Mouse (Mus musculus) liver, embryonic 13.5 days (tissue): Measurements from ENCODE around the gene Tpo. TPM values are rescaled to one million over a fixed set of nuclear protein-coding genes. Genes with fewer than 3 reads are reported as not detected.

Experiments
- ATAC-seq: fragments of 200-750 bp; cut with Nextera tagmentation; 2 replicates; pipeline ENCODE4 v1.8.0; 2017; ENCODE audit warnings: low read depth, mild to moderate bottlenecking, moderate number of reproducible peaks, moderate library complexity
- DNase-seq: peaks from one replicate; pipeline ENCODE4 v3.0.0; 2022
- H3K27ac ChIP-seq: fragments of 300-500 bp; sonication (generic); 2 replicates; pipeline ENCODE4 v1.5.1; 2015; ENCODE audit warnings: moderate library complexity, mild to moderate bottlenecking, inconsistent platforms
- H3K27me3 ChIP-seq: fragments of 300-500 bp; sonication (generic); 2 replicates; pipeline ENCODE4 v1.6.1; 2015; ENCODE audit warnings: mild to moderate bottlenecking, inconsistent platforms
- H3K36me3 ChIP-seq: fragments of 300-500 bp; sonication (generic); 2 replicates; pipeline ENCODE4 v1.6.1; 2015; ENCODE audit warnings: mild to moderate bottlenecking, inconsistent platforms
- H3K4me1 ChIP-seq: fragments of 300-500 bp; sonication (generic); replicated peaks from 2 replicates; pipeline ENCODE4 v1.6.1; 2015; ENCODE audit warnings: inconsistent platforms
- H3K4me2 ChIP-seq: fragments of 300-500 bp; sonication (generic); 2 replicates; pipeline ENCODE4 v1.6.1; 2015; ENCODE audit warnings: inconsistent platforms, mild to moderate bottlenecking, moderate library complexity
- H3K4me3 ChIP-seq: fragments of 300-500 bp; sonication (generic); replicated peaks from 2 replicates; pipeline ENCODE4 v1.5.1; 2015; ENCODE audit warnings: mild to moderate bottlenecking, inconsistent platforms
- H3K9ac ChIP-seq: fragments of 300-500 bp; sonication (generic); 2 replicates; pipeline ENCODE4 v1.6.1; 2015; ENCODE audit warnings: mild to moderate bottlenecking, inconsistent platforms
- H3K9me3 ChIP-seq: fragments of 300-500 bp; sonication (generic); replicated peaks from 2 replicates; pipeline ENCODE4 v1.6.1; 2016; ENCODE audit warnings: inconsistent platforms
- WGBS: fragments of 180-500 bp; shearing (Covaris S2); methylation state at CpG from one replicate; pipeline ENCODE4 v1.1.7; 2015; ENCODE audit not compliant: insufficient replicate concordance; 5-methylcytosine and 5-hydroxymethylcytosine counted together
- polyA plus RNA-seq: library from polyadenylated mRNA; unstranded; fragments of >200 nt; fragmentation: Nextera tagmentation; extraction: Ambion mirVana; gene quantifications from 2 replicates; pipeline ENCODE4 v1.2.1, GENCODE M21; 2015

Gene Tpo
- polyA plus RNA-seq, 1 experiment from 2014 or later = not detected

GRCm38 (mm10) chr12:30142085-30142484 is 9.7 kb upstream of the Tpo start:
- Histone ChIP-seq H3K27ac (no peak overlapping the region), H3K4me1 (no peaks in the 10 kb centered on the region), H3K4me3 (no peak overlapping the region), H3K4me2 (no peak overlapping the region), H3K27me3 (no peaks in the 10 kb centered on the region), H3K9ac (no peak overlapping the region), H3K9me3 (no peaks in the 10 kb centered on the region), H3K36me3 (no peaks in the 10 kb centered on the region)
- DNase-seq (no peak), ATAC-seq (no peak)
- 41% methylated on average over 3 of the region's 3 CpGs for whole genome bisulfite sequencing

DNA sequence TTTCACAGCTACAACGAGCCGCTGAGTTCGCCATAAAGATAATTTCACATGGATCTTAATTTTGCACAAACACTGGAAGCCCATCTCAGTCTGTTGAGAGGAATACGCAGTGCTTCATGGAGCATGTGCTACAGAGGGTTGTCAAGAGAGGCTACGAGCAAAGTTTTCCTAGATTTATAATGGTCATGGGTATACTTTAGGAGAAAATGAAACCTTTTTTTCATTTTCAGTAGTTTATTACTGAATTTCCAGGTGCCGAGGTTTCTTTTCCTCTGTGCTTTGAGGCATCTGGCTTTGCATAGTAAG is 3.1 kb downstream of the Tpo start:
- Histone ChIP-seq H3K27me3 (no peaks in the 10 kb centered on the region), H3K4me2 (no peak overlapping the region), H3K4me1 (no peaks in the 10 kb centered on the region), H3K27ac (no peak overlapping the region), H3K36me3 (no peaks in the 10 kb centered on the region), H3K9me3 (no peaks in the 10 kb centered on the region), H3K9ac (no peak overlapping the region), H3K4me3 (no peak overlapping the region)
- WGBS = 63% methylated on average over 6 of the region's 6 CpGs
- DNase-seq (no peak), ATAC-seq (no peak)

- no peak for DNase-seq
- H3K4me1 ChIP-seq = no peaks in the 10 kb centered on the region
- 52% methylated on average over 7 of the region's 7 CpGs for WGBS
- H3K9me3 ChIP-seq = no peaks in the 10 kb centered on the region
- no peak overlapping the region for H3K4me2 ChIP-seq
- ATAC-seq = no peak
- H3K36me3 ChIP-seq = no peaks in the 10 kb centered on the region
- no peak overlapping the region for H3K4me3 ChIP-seq
- H3K27me3 ChIP-seq = no peaks in the 10 kb centered on the region
- no peak overlapping the region for H3K27ac ChIP-seq
- H3K9ac ChIP-seq = no peak overlapping the region
Measured at GRCm38 (mm10) chr12:30128561-30129410, 3.6 kb downstream of the Tpo start.

DNA sequence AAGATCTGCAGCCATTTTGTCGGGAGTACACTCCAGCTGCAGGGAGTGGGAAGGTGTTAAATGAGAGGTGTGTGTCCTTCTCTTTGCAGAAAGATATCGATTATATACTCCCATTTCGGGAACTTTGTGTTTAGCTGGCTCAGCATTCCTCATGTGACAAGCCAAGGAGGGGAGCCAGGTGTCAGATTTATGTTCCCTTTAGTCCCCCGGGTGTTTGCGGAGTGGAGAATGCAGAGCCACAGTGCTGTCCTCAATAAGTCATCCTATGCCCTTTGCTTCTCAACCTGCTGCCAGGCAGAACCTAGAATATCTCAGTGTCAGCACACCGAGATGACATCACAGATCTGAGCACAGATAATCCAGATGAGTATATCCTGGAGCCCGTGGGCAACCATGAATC is 10.1 kb downstream of the Tpo start:
- ATAC-seq (no peak), DNase-seq (no peak)
- Histone ChIP-seq H3K4me3 (no peak overlapping the region), H3K27me3 (no peaks in the 10 kb centered on the region), H3K27ac (no peak overlapping the region), H3K9ac (no peak overlapping the region), H3K4me1 (no peaks in the 10 kb centered on the region), H3K36me3 (no peaks in the 10 kb centered on the region), H3K4me2 (no peak overlapping the region), H3K9me3 (no peaks in the 10 kb centered on the region)
- WGBS = 59% methylated on average over 7 of the region's 7 CpGs

DNA sequence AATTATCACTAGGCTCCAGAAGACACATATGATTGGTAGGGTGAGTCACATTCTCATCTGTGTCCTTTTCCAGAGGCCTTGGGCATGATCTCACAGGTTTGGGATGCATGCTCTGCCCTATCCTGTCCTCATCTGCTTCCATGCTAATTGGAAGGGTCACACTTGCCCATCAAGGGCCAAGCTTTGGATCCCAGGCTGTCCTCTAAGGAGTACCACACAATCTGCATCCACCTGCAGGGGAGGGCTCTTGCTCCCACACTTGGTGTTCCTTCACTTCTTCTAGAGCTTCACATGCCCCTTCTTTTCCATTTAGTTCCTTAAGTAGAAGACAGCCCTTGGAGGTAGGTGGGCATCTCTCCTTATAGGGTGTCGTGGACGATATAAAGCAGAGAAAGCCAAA is 20.2 kb downstream of the Tpo start:
- Histone ChIP-seq H3K4me1 (no peaks in the 10 kb centered on the region), H3K27me3 (no peaks in the 10 kb centered on the region), H3K9ac (no peak overlapping the region), H3K36me3 (no peaks in the 10 kb centered on the region), H3K4me3 (no peak overlapping the region), H3K4me2 (no peak overlapping the region), H3K9me3 (no peaks in the 10 kb centered on the region; the same call in 1 of the 2 replicates), H3K27ac (no peak overlapping the region)
- ATAC-seq = no peak
- no peak for DNase-seq
- WGBS = 57% methylated on average over 2 of the region's 2 CpGs

GRCm38 (mm10) chr12:30109646-30110605 is 22.5 kb downstream of the Tpo start:
- Histone ChIP-seq H3K9ac (no peak overlapping the region), H3K4me2 (no peak overlapping the region), H3K36me3 (no peaks in the 10 kb centered on the region), H3K4me3 (no peak overlapping the region), H3K27me3 (no peaks in the 10 kb centered on the region), H3K4me1 (no peaks in the 10 kb centered on the region), H3K9me3 (no peaks in the 10 kb centered on the region), H3K27ac (no peak overlapping the region)
- ATAC-seq = no peak
- no peak for DNase-seq
- WGBS = 58% methylated on average over 14 of the region's 14 CpGs

- Histone ChIP-seq H3K4me3 (no peak overlapping the region), H3K4me1 (no peaks in the 10 kb centered on the region), H3K4me2 (no peak overlapping the region), H3K9me3 (no peaks in the 10 kb centered on the region), H3K27me3 (no peaks in the 10 kb centered on the region), H3K9ac (no peak overlapping the region), H3K36me3 (no peaks in the 10 kb centered on the region), H3K27ac (no peak overlapping the region)
- no peak for DNase-seq
- 28% methylated on average over 29 of the region's 29 CpGs for WGBS
- no peak for ATAC-seq
Measured at GRCm38 (mm10) chr12:30102891-30103565, 29.4 kb downstream of the Tpo start.

DNA sequence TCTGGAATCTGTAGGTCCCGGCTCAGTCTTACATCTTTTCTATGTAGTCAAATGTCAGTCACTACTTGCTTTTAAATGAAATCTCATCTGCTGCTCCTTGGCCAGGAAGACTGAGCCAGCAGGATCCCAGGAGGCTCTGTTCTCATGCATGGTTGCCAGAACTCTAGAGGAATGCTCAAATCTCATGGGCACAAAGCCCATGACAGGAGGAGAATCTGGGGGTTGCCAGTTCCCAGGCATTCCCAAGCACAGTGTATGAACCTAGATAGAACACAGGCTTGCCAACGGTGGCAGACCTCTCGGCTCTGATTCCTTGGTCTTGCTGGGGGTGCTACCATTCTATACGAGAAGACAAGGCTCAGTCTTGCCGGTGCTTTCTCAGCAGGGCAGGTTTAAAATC is 40.3 kb downstream of the Tpo start:
- Histone ChIP-seq H3K4me2 (no peak overlapping the region), H3K4me3 (no peak overlapping the region), H3K9ac (no peak overlapping the region), H3K36me3 (no peaks in the 10 kb centered on the region), H3K27ac (no peak overlapping the region), H3K27me3 (no peaks in the 10 kb centered on the region), H3K4me1 (no peaks in the 10 kb centered on the region), H3K9me3 (no peaks in the 10 kb centered on the region)
- DNase-seq = no peak
- WGBS = 65% methylated on average over 5 of the region's 5 CpGs
- ATAC-seq = no peak

GRCm38 (mm10) chr12:30083971-30084370 is 48.5 kb downstream of the Tpo start:
- Histone ChIP-seq H3K4me2 (no peak overlapping the region), H3K9me3 (no peaks in the 10 kb centered on the region), H3K9ac (no peak overlapping the region), H3K36me3 (no peaks in the 10 kb centered on the region), H3K4me3 (no peak overlapping the region), H3K27me3 (no peaks in the 10 kb centered on the region), H3K27ac (no peak overlapping the region), H3K4me1 (no peaks in the 10 kb centered on the region)
- 39% methylated on average over 3 of the region's 3 CpGs for WGBS
- ATAC-seq (no peak), DNase-seq (no peak)

DNA sequence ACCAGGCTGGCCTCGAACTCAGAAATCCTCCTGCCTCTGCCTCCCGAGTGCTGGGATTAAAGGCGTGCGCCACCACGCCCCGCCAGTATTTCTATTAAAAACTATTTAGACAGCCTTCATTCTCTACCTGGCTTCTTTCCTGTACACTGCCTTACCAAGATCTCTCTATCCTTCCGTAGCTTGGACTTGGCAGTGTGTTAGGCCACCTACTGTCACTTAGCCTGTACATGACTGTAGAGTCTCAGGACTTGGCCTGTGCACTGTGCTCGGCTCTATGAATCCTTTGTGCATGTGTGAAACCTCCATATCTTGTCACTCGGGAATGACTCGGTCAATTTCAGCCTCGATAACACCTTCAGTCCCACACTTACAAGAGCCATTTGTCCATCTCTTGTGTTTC is 55.4 kb downstream of the Tpo start:
- Histone ChIP-seq H3K27me3 (no peaks in the 10 kb centered on the region), H3K9me3 (no peaks in the 10 kb centered on the region), H3K4me2 (no peak overlapping the region), H3K27ac (no peak overlapping the region), H3K4me3 (no peak overlapping the region), H3K4me1 (no peaks in the 10 kb centered on the region), H3K9ac (no peak overlapping the region), H3K36me3 (no peaks in the 10 kb centered on the region)
- WGBS = 70% methylated on average over 11 of the region's 11 CpGs
- no peak for DNase-seq
- no peak for ATAC-seq

DNA sequence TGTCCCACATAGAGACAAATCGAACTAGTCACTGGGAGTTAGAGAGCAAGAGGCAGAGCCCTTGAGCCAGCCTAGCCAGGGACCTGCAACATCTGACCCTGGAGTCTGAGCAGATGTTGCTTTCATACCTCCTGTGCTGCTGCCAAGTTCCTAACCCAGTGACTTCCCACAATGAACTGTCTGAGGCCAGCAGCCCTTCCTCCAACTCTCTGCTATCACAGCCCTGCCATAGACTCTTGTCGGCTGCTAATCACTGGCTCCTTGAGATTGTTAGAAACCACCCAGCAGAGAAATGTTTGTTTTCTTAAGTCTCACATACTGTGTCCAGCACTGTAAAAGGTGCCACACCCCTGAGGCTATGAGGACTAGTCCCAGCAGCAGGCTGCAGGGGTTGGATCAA is 56.1 kb downstream of the Tpo start:
- H3K4me3 ChIP-seq = no peak overlapping the region
- H3K4me2 ChIP-seq = no peak overlapping the region
- 55% methylated on average over 2 of the region's 2 CpGs for whole genome bisulfite sequencing
- no peaks in the 10 kb centered on the region for H3K27me3 ChIP-seq
- no peaks in the 10 kb centered on the region for H3K4me1 ChIP-seq
- no peak overlapping the region for H3K9ac ChIP-seq
- H3K36me3 ChIP-seq = no peaks in the 10 kb centered on the region
- H3K9me3 ChIP-seq = no peaks in the 10 kb centered on the region
- ATAC-seq (no peak), DNase-seq (no peak)
- no peak overlapping the region for H3K27ac ChIP-seq
